Mouse (Mus musculus) limb, embryonic 11.5 days (tissue): ENCODE results near the gene Mta2. TPM values are rescaled to one million over a fixed set of nuclear protein-coding genes. Genes with fewer than 3 reads are reported as not detected.
A peak's percentile ranks its signal among the peaks of the same experiment; 100 is the strongest.

ENCODE experiments used
- ATAC-seq: fragments of 200-750 bp; cut with Nextera tagmentation; 2 replicates; pipeline ENCODE4 v1.8.0; 2017; ENCODE audit warnings: low read depth; ENCODE audit not compliant: insufficient number of reproducible peaks, low FRiP score, low TSS enrichment
- DNase-seq: peaks from one replicate; pipeline ENCODE4 v3.0.0-alpha.2; 2015; ENCODE audit warnings: low spot score
- H3K27ac ChIP-seq: fragments of 300-500 bp; sonication (generic); replicated peaks from 2 replicates; pipeline ENCODE4 v1.5.1; 2014; ENCODE audit warnings: low read depth, mild to moderate bottlenecking, low read length
- H3K27me3 ChIP-seq: fragments of 300-500 bp; sonication (generic); 2 replicates; pipeline ENCODE4 v1.6.1; 2014; ENCODE audit warnings: mild to moderate bottlenecking, low read length, mixed read lengths; ENCODE audit not compliant: control insufficient read depth, insufficient read depth
- H3K36me3 ChIP-seq: fragments of 300-500 bp; sonication (generic); 2 replicates; pipeline ENCODE4 v1.6.1; 2014; ENCODE audit warnings: mild to moderate bottlenecking, low read length, moderate library complexity, mixed read lengths; ENCODE audit not compliant: control insufficient read depth, insufficient read depth
- H3K4me1 ChIP-seq: fragments of 300-500 bp; sonication (generic); 2 replicates; pipeline ENCODE4 v1.6.1; 2014; ENCODE audit warnings: low read length, mixed read lengths; ENCODE audit not compliant: control insufficient read depth, insufficient read depth
- H3K4me2 ChIP-seq: fragments of 300-500 bp; sonication (generic); 2 replicates; pipeline ENCODE4 v1.6.1; 2014; ENCODE audit warnings: low read depth, mild to moderate bottlenecking, moderate library complexity; ENCODE audit not compliant: severe bottlenecking
- H3K4me3 ChIP-seq: fragments of 300-500 bp; sonication (generic); 2 replicates; pipeline ENCODE4 v1.5.1; 2014; ENCODE audit warnings: low read depth, low read length
- H3K9ac ChIP-seq: fragments of 300-500 bp; sonication (generic); 2 replicates; pipeline ENCODE4 v1.6.1; 2014; ENCODE audit warnings: mild to moderate bottlenecking, low read length
- H3K9me3 ChIP-seq: fragments of 300-500 bp; sonication (generic); 2 replicates; pipeline ENCODE4 v1.6.1; 2016; ENCODE audit warnings: low read length; ENCODE audit not compliant: control insufficient read depth
- WGBS: fragments of 180-500 bp; shearing (Covaris S2); extraction: QIAGEN DNeasy Blood & Tissue Kit; methylation state at CpG from one replicate; pipeline ENCODE4 v1.1.7; 2014; 5-methylcytosine and 5-hydroxymethylcytosine counted together
- polyA plus RNA-seq: library from polyadenylated mRNA; unstranded; fragments of >200 nt; fragmentation: Nextera tagmentation; extraction: Ambion mirVana; gene quantifications from 2 replicates; pipeline ENCODE4 v1.2.1, GENCODE M21; 2014

The Mta2 gene
- polyA plus RNA-seq, 1 experiment from 2014 or later = 58.5 TPM

- no peak for DNase-seq
- peak overlapping the region; percentile 98 for H3K4me3 ChIP-seq
- no peaks in the 10 kb centered on the region for H3K9me3 ChIP-seq
- no peaks in the 10 kb centered on the region for H3K27me3 ChIP-seq
- H3K4me2 ChIP-seq = peak overlapping the region; percentile 71
- ATAC-seq = no peak
- peaks cover 15% of the 10 kb centered on the region; the same call in 1 of the 2 replicates for H3K4me1 ChIP-seq
- no peak overlapping the region for H3K27ac ChIP-seq
- H3K36me3 ChIP-seq = peaks cover 24% of the 10 kb centered on the region
- 63% methylated on average over 3 of the region's 3 CpGs for WGBS
- peak overlapping the region; percentile 97 for H3K9ac ChIP-seq
Observed at GRCm38 (mm10) chr19:8899079-8899478, 42.6 kb upstream of the Mta2 start.

- no peak overlapping the region for H3K4me2 ChIP-seq
- no peak overlapping the region for H3K9ac ChIP-seq
- WGBS = 93% methylated on average over 5 of the region's 5 CpGs
- H3K9me3 ChIP-seq = no peaks in the 10 kb centered on the region
- peaks cover 7% of the 10 kb centered on the region; the same call in 1 of the 2 replicates for H3K4me1 ChIP-seq
- H3K27me3 ChIP-seq = no peaks in the 10 kb centered on the region
- peaks cover 29% of the 10 kb centered on the region for H3K36me3 ChIP-seq
- no peak overlapping the region for H3K27ac ChIP-seq
- no peak for ATAC-seq
- no peak for DNase-seq
- no peak overlapping the region for H3K4me3 ChIP-seq
Observed at GRCm38 (mm10) chr19:8903412-8903811, 38.3 kb upstream of the Mta2 start.

- 90% methylated on average over 6 of the region's 6 CpGs for WGBS
- ATAC-seq = no peak
Observed at GRCm38 (mm10) chr19:8908531-8908930, 33.1 kb upstream of the Mta2 start.

GRCm38 (mm10) chr19:8911810-8912209 is 29.9 kb upstream of the Mta2 start:
- Histone ChIP-seq H3K4me3 (no peak overlapping the region), H3K9me3 (no peaks in the 10 kb centered on the region), H3K9ac (no peak overlapping the region), H3K36me3 (peaks cover 65% of the 10 kb centered on the region), H3K4me2 (no peak overlapping the region), H3K4me1 (no peaks in the 10 kb centered on the region), H3K27me3 (no peaks in the 10 kb centered on the region), H3K27ac (no peak overlapping the region)
- WGBS = 93% methylated on average over 5 of the region's 5 CpGs
- DNase-seq = no peak
- ATAC-seq = no peak

More at GRCm38 (mm10) chr19:8908531-8908930, 33.1 kb upstream of the Mta2 start:
- no peak overlapping the region for H3K27ac ChIP-seq
- H3K4me2 ChIP-seq = no peak overlapping the region
- DNase-seq = no peak
- no peak overlapping the region for H3K9ac ChIP-seq
- H3K4me3 ChIP-seq = no peak overlapping the region
- H3K9me3 ChIP-seq = no peaks in the 10 kb centered on the region
- no peaks in the 10 kb centered on the region for H3K27me3 ChIP-seq
- H3K36me3 ChIP-seq = peaks cover 50% of the 10 kb centered on the region
- H3K4me1 ChIP-seq = no peaks in the 10 kb centered on the region

GRCm38 (mm10) chr19:8914212-8914611 is 27.5 kb upstream of the Mta2 start:
- no peak overlapping the region for H3K4me2 ChIP-seq
- peaks cover 48% of the 10 kb centered on the region for H3K36me3 ChIP-seq
- no peak overlapping the region for H3K27ac ChIP-seq
- DNase-seq (no peak), ATAC-seq (no peak)
- no peak overlapping the region for H3K4me3 ChIP-seq
- H3K9ac ChIP-seq = no peak overlapping the region
- H3K9me3 ChIP-seq = no peaks in the 10 kb centered on the region
- H3K4me1 ChIP-seq = no peaks in the 10 kb centered on the region
- no peaks in the 10 kb centered on the region for H3K27me3 ChIP-seq
- 92% methylated on average over 3 of the region's 3 CpGs for WGBS

GRCm38 (mm10) chr19:8919000-8919399 is 22.7 kb upstream of the Mta2 start:
- Histone ChIP-seq H3K9me3 (no peaks in the 10 kb centered on the region), H3K4me3 (no peak overlapping the region), H3K9ac (no peak overlapping the region), H3K4me2 (no peak overlapping the region), H3K27me3 (no peaks in the 10 kb centered on the region), H3K4me1 (no peaks in the 10 kb centered on the region), H3K27ac (no peak overlapping the region), H3K36me3 (peaks cover 21% of the 10 kb centered on the region; the same call in 1 of the 2 replicates)
- DNase-seq (no peak), ATAC-seq (no peak)
- WGBS = 95% methylated on average over 3 of the region's 3 CpGs

GRCm38 (mm10) chr19:8919684-8920072 is 22.0 kb upstream of the Mta2 start:
- H3K27ac ChIP-seq = peak overlapping the region; percentile 42; the same call in 1 of the 2 replicates
- H3K9ac ChIP-seq = no peak overlapping the region
- H3K4me1 ChIP-seq = no peaks in the 10 kb centered on the region
- no peaks in the 10 kb centered on the region for H3K9me3 ChIP-seq
- DNase-seq (no peak), ATAC-seq (no peak)
- WGBS = 72% methylated on average over 6 of the region's 6 CpGs
- H3K4me3 ChIP-seq = peak overlapping the region; percentile 77
- peak overlapping the region; percentile 66 for H3K4me2 ChIP-seq
- H3K36me3 ChIP-seq = peaks cover 14% of the 10 kb centered on the region; the same call in 1 of the 2 replicates
- H3K27me3 ChIP-seq = no peaks in the 10 kb centered on the region

- peak within 1 kb of the TSS; percentile 47 for H3K9ac ChIP-seq
- H3K36me3 ChIP-seq = peaks cover 10% of the 10 kb centered on the region; the same call in 1 of the 2 replicates
- H3K27ac ChIP-seq = peak within 1 kb of the TSS; percentile 81
- H3K4me3 ChIP-seq = peak within 1 kb of the TSS; percentile 77
- no peaks in the 10 kb centered on the region for H3K9me3 ChIP-seq
- WGBS = 4% methylated on average over 50 of the region's 50 CpGs
- peak; percentile 95 for ATAC-seq
- no peaks in the 10 kb centered on the region for H3K4me1 ChIP-seq
- peak within 1 kb of the TSS; percentile 66 for H3K4me2 ChIP-seq
- peak; percentile 96 for DNase-seq
- no peaks in the 10 kb centered on the region for H3K27me3 ChIP-seq
Observed at GRCm38 (mm10) chr19:8920073-8920736, 21.5 kb upstream of the Mta2 start, which contains the start of gene B3gat3. Gene B3gat3, plus strand, starts transcription at chr19:8920374.
